Mouse (Mus musculus) adipose tissue, adult 10 weeks (tissue): Measurements from ENCODE around the gene Nme1. TPM values are rescaled to one million over a fixed set of nuclear protein-coding genes. Genes with fewer than 3 reads are reported as not detected.

Experiments used
- polyA plus RNA-seq: library from polyadenylated mRNA; stranded (reverse); fragments of 350-450 nt; fragmentation: Illumina TruSeq; extraction: RNeasy Lipid Tissue Mini Kit (QIAGEN cat#74804); gene quantifications from one replicate; pipeline ENCODE4 v1.2.3, GENCODE M21; 2014; ENCODE audit warnings: low read depth, low replicate concordance

Gene Nme1
- 65.1 TPM for polyA plus RNA-seq

GRCm38 (mm10) chr11:93968005-93968847 lies at the start of gene Nme1, which contains the start of gene Gm20390:
TSS of gene Nme1 (minus strand) at chr11:93968521.
TSS of gene Gm20390 (minus strand) at chr11:93968293.

GRCm38 (mm10) chr11:93995720-93996305 lies 27.5 kb upstream of the Nme1 start, which contains the start of gene Spag9:
TSS of gene Spag9 (plus strand) at chr11:93996091.

DNA sequence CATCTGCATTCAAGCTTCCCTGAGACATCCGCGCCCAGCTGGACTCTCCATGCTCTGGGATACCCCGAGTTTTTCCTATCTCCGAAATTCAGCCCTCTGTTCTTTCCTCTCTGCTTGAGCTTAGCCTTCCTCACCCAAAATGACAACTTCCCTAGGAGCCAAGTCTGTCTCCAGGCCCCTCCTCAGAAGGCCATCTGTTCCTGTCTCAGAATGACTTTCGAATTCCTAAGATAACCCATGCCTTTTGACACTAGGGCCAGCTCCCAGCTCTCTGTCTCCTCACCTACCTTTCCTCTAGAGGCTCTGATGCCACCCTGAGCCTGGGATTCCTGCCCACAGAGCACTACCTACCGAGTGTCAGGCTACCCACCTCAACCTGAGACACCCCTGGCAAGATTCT lies 12.2 kb downstream of the Nme1 start, which contains the start of gene Nme2:
Nme2 (minus strand) TSS at position 101 of the 400 bp plus-strand sequence.

Other genes starting within 250 kb of the Nme1 start
- 13.7 TPM for gene Utp18, start 82.8 kb downstream of the Nme1 start, polyA plus RNA-seq
- gene Mbtd1, start 82.7 kb downstream of the Nme1 start, polyA plus RNA-seq, result 22.5 TPM
- 313 TPM for gene Nme2, start 12.3 kb downstream of the Nme1 start, polyA plus RNA-seq
- gene Gm20390, start 228 bp downstream of the Nme1 start, polyA plus RNA-seq, result 85.4 TPM
- 37.0 TPM for gene Spag9, start 27.6 kb upstream of the Nme1 start, polyA plus RNA-seq
- 32.5 TPM for gene Tob1, start 242.9 kb upstream of the Nme1 start, polyA plus RNA-seq